Mouse (Mus musculus): Measurements from ENCODE around the gene Abi1. TPM values are rescaled to one million over a fixed set of nuclear protein-coding genes. Genes with fewer than 3 reads are reported as not detected.

Gene Abi1
- total and polyA plus RNA-seq, 3 experiments, result 31.9 to 69.8 TPM; not detected in 1

DNA sequence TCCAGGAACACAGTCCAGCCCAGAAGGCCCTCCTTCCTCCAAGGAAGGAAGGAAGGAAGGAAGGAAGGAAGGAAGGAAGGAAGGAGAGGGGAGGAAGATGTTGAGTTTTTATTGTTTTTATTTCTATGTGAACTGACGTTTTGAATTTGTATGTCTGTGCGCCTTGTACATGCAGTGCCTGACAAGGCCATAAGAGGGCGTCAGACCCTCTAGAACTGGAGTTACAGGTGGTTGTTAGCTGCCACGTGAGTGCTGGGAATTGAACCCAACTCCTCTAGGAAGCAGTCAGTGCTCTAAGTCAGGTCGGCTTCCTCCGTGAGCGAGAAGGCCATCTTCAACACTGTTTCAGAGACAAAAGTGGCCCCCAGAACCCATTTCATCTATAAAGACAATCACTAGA lies 32.5 kb downstream of the Abi1 start:
- TF ChIP-seq ETS1 (IDR thresholded peaks at IDR 0.05; ENCODE audit: low read depth, low read length) (no peak), CTCF (IDR thresholded peaks at IDR 0.05 in 2 of 3, conservative IDR thresholded peaks at IDR 0.05 in 1 of 3; ENCODE audit: control insufficient read depth in 1 of 3, insufficient read depth in 1 of 3, low read depth in 2 of 3, low read length in 3 of 3, poor library complexity in 1 of 3, severe bottlenecking in 1 of 3) (peak; percentile 23 to 34 (median 33); a peak in 3 of 6 replicates), RAD21 (IDR thresholded peaks at IDR 0.05; ENCODE audit: low read depth, low read length) (peak; percentile 12), GABPA (IDR thresholded peaks at IDR 0.05; ENCODE audit: low read depth, low read length) (no peak)
- Histone ChIP-seq H3K27ac (ENCODE audit: control insufficient read depth, low read depth, low read length) (no peak overlapping the region), H3K79me2 (ENCODE audit: control insufficient read depth, insufficient read depth, low read length, poor library complexity) (peaks cover 9% of the 10 kb centered on the region), H3K4me1 (ENCODE audit: control insufficient read depth in 1 of 2, insufficient read depth in 2 of 2, low read length in 2 of 2) (peaks cover 4 to 8% of the 10 kb centered on the region in 2 experiments), H3K9ac (ENCODE audit: control insufficient read depth, low read depth, low read length, poor library complexity, severe bottlenecking) (no peak overlapping the region), H3K36me3 (ENCODE audit: control insufficient read depth in 1 of 2, insufficient read depth in 2 of 2, low read length in 2 of 2) (peaks cover 3 to 18% of the 10 kb centered on the region in 2 experiments), H3K27me3 (ENCODE audit: control insufficient read depth in 1 of 2, insufficient read depth in 2 of 2, low read length in 2 of 2) (no peaks in the 10 kb centered on the region), H3K9me3 (replicated peaks; ENCODE audit: insufficient read depth, low read length) (no peaks in the 10 kb centered on the region), H3K4me3 (ENCODE audit: control insufficient read depth in 1 of 2, insufficient read depth in 1 of 2, low read depth in 2 of 2, low read length in 2 of 2) (no peak overlapping the region)
- DNase-seq (ENCODE audit: low read depth, low spot score), result peak; percentile 26

- Histone ChIP-seq H3K4me3 (ENCODE audit: control insufficient read depth in 1 of 2, insufficient read depth in 1 of 2, low read depth in 2 of 2, low read length in 2 of 2) (no peak overlapping the region), H3K9me3 (replicated peaks; ENCODE audit: insufficient read depth, low read length) (no peaks in the 10 kb centered on the region), H3K27me3 (ENCODE audit: control insufficient read depth in 1 of 2, insufficient read depth in 2 of 2, low read length in 2 of 2) (no peaks in the 10 kb centered on the region), H3K4me1 (ENCODE audit: control insufficient read depth in 1 of 2, insufficient read depth in 2 of 2, low read length in 2 of 2) (peaks cover 4 to 8% of the 10 kb centered on the region in 2 experiments), H3K9ac (ENCODE audit: control insufficient read depth, low read depth, low read length, poor library complexity, severe bottlenecking) (no peak overlapping the region), H3K79me2 (ENCODE audit: control insufficient read depth, insufficient read depth, low read length, poor library complexity) (peaks cover 9% of the 10 kb centered on the region), H3K36me3 (ENCODE audit: control insufficient read depth in 1 of 2, insufficient read depth in 2 of 2, low read length in 2 of 2) (peaks cover 3 to 18% of the 10 kb centered on the region in 2 experiments), H3K27ac (ENCODE audit: control insufficient read depth, low read depth, low read length) (no peak overlapping the region)
- TF ChIP-seq BHLHE40 (IDR thresholded peaks at IDR 0.05; ENCODE audit: borderline replicate concordance, low read depth, low read length) (no peak), GATA1 (IDR thresholded peaks at IDR 0.05; ENCODE audit: low read depth, low read length) (0 out of 2 replicates have a peak, but pooled peaks have one; percentile 31), RCOR1 (IDR thresholded peaks at IDR 0.05; ENCODE audit: low read depth, low read length) (peak; percentile 68; the same call in 1 of the 2 replicates), TCF12 (IDR thresholded peaks at IDR 0.05; ENCODE audit: low read depth, low read length) (peak; percentile 40; the same call in 1 of the 2 replicates), ZC3H11A (IDR thresholded peaks at IDR 0.05; ENCODE audit: low read depth, low read length) (no peak), EP300 (IDR thresholded peaks at IDR 0.05; ENCODE audit: low read depth in 1 of 2, low read length in 2 of 2) (peak in 1 of 2 experiments; percentile 53; a peak in 2 of 4 replicates), NRF1 (IDR thresholded peaks at IDR 0.05; ENCODE audit: insufficient read depth, low read depth, low read length, poor library complexity, severe bottlenecking) (no peak), ETS1 (IDR thresholded peaks at IDR 0.05; ENCODE audit: low read depth, low read length) (0 out of 2 replicates have a peak, but pooled peaks have one; percentile 37)
- DNase-seq (ENCODE audit: low read depth, low spot score), result no peak
Measured at GRCm38 (mm10) chr2:23007149-23007548, 32.9 kb downstream of the Abi1 start.

DNA sequence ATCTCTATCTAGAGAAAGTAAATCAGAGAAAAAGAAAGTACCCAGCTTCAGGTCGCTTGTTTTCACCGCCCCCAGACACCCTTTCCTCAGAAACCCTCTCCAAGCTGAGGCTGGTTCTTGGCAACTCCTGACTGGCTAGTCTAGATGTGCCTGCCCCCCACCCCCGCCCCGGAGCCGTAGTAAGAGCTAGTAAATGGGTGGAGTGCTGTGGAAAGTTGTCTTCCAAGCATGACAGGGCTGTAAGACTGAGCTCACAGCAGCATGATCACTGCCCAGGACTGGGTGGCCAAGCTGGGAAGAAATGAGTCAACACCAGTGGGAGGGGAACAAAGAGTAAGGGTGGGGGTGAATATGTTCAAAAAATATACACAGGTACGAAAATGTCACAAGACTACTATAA lies 33.8 kb downstream of the Abi1 start:
- H3K27ac ChIP-seq (ENCODE audit: control insufficient read depth, low read depth, low read length), result no peak overlapping the region
- H3K4me1 ChIP-seq (ENCODE audit: control insufficient read depth in 1 of 2, insufficient read depth in 2 of 2, low read length in 2 of 2), result peaks cover 4 to 8% of the 10 kb centered on the region in 2 experiments
- H3K27me3 ChIP-seq (ENCODE audit: control insufficient read depth in 1 of 2, insufficient read depth in 2 of 2, low read length in 2 of 2), result no peaks in the 10 kb centered on the region
- H3K9ac ChIP-seq (ENCODE audit: control insufficient read depth, low read depth, low read length, poor library complexity, severe bottlenecking), result no peak overlapping the region
- H3K4me3 ChIP-seq (ENCODE audit: control insufficient read depth in 1 of 2, insufficient read depth in 1 of 2, low read depth in 2 of 2, low read length in 2 of 2), result no peak overlapping the region
- no peak for TF ChIP-seq USF1 (IDR thresholded peaks at IDR 0.05; ENCODE audit: low read depth, low read length)
- no peak for TF ChIP-seq ZMIZ1 (IDR thresholded peaks at IDR 0.05; ENCODE audit: low read depth, low read length)
- TF ChIP-seq TCF12 (IDR thresholded peaks at IDR 0.05; ENCODE audit: low read depth, low read length), result no peak
- TF ChIP-seq ZKSCAN1 (IDR thresholded peaks at IDR 0.05; ENCODE audit: low read depth, low read length), result no peak
- no peak for TF ChIP-seq MYB (IDR thresholded peaks at IDR 0.05; ENCODE audit: low read depth, low read length)
- no peak for TF ChIP-seq SMC3 (IDR thresholded peaks at IDR 0.05; ENCODE audit: low read depth, low read length)
- TF ChIP-seq MEF2A (IDR thresholded peaks at IDR 0.05; ENCODE audit: extremely low read depth, insufficient replicate concordance, low read depth, low read length, poor library complexity, severe bottlenecking), result no peak
- TF ChIP-seq NELFE (IDR thresholded peaks at IDR 0.05; ENCODE audit: low read depth, low read length), result no peak
- TF ChIP-seq E2F4 (IDR thresholded peaks at IDR 0.05; ENCODE audit: borderline replicate concordance, low read depth, low read length), result no peak
- no peak for TF ChIP-seq NRF1 (IDR thresholded peaks at IDR 0.05; ENCODE audit: insufficient read depth, low read depth, low read length, poor library complexity, severe bottlenecking)
- TF ChIP-seq CHD1 (IDR thresholded peaks at IDR 0.05; ENCODE audit: low read depth, low read length), result no peak
- TF ChIP-seq MAFK (IDR thresholded peaks at IDR 0.05; ENCODE audit: borderline replicate concordance, low read depth, low read length), result no peak
- TF ChIP-seq BHLHE40 (IDR thresholded peaks at IDR 0.05; ENCODE audit: borderline replicate concordance, low read depth, low read length), result no peak
- no peak for TF ChIP-seq CHD2 (IDR thresholded peaks at IDR 0.05; ENCODE audit: low read length)
- TF ChIP-seq MXI1 (IDR thresholded peaks at IDR 0.05; ENCODE audit: low read depth, low read length), result no peak
- no peak for TF ChIP-seq ZNF384 (IDR thresholded peaks at IDR 0.05; ENCODE audit: low read depth, low read length)
- no peak for TF ChIP-seq EP300 (IDR thresholded peaks at IDR 0.05; ENCODE audit: low read depth in 1 of 2, low read length in 2 of 2)
- no peaks in the 10 kb centered on the region for H3K9me3 ChIP-seq (replicated peaks; ENCODE audit: insufficient read depth, low read length)
- H3K36me3 ChIP-seq (ENCODE audit: control insufficient read depth in 1 of 2, insufficient read depth in 2 of 2, low read length in 2 of 2), result peaks cover 3 to 18% of the 10 kb centered on the region in 2 experiments
- H3K79me2 ChIP-seq (ENCODE audit: control insufficient read depth, insufficient read depth, low read length, poor library complexity), result peaks cover 9% of the 10 kb centered on the region
- DNase-seq (ENCODE audit: low read depth, low spot score), result no peak
